Mouse (Mus musculus) midbrain, embryonic 10.5 days (tissue): Measurements from ENCODE around the gene Zfp110. TPM values are rescaled to one million over a fixed set of nuclear protein-coding genes. Genes with fewer than 3 reads are reported as not detected.
"Not testable (repeated sequence)": the region's sequence is repeated elsewhere in the genome, so short reads cannot be mapped to it uniquely, and the experiment has no call there.

Source experiments
- DNase-seq: peaks from one replicate; pipeline ENCODE4 v3.0.0-alpha.2; 2017; ENCODE audit warnings: low spot score
- H3K27ac ChIP-seq: fragments of 300-500 bp; sonication (generic); replicated peaks from 2 replicates; pipeline ENCODE4 v1.5.1; 2016; ENCODE audit warnings: mild to moderate bottlenecking
- H3K27me3 ChIP-seq: fragments of 300-500 bp; sonication (generic); 2 replicates; pipeline ENCODE4 v1.6.1; 2016; ENCODE audit warnings: low read depth, mild to moderate bottlenecking; ENCODE audit not compliant: poor library complexity, severe bottlenecking
- H3K36me3 ChIP-seq: fragments of 300-500 bp; sonication (generic); 2 replicates; pipeline ENCODE4 v1.6.1; 2016; ENCODE audit warnings: mild to moderate bottlenecking, moderate library complexity
- H3K4me1 ChIP-seq: fragments of 300-500 bp; sonication (generic); 2 replicates; pipeline ENCODE4 v1.6.1; 2016
- H3K4me3 ChIP-seq: fragments of 300-500 bp; sonication (generic); 2 replicates; pipeline ENCODE4 v1.5.1; 2016; ENCODE audit warnings: mild to moderate bottlenecking, moderate library complexity
- H3K9me3 ChIP-seq: fragments of 300-500 bp; sonication (generic); replicated peaks from 2 replicates; pipeline ENCODE4 v1.6.1; 2016; ENCODE audit warnings: mild to moderate bottlenecking
- WGBS: fragments of 180-500 bp; shearing (Covaris S2); methylation state at CpG from one replicate; pipeline ENCODE4 v1.1.7; 2016; 5-methylcytosine and 5-hydroxymethylcytosine counted together
- polyA plus RNA-seq: library from polyadenylated mRNA; unstranded; fragments of >200 nt; fragmentation: Nextera tagmentation; extraction: Ambion mirVana; gene quantifications from 2 replicates; pipeline ENCODE4 v1.2.1, GENCODE M21; 2016

Zfp110 gene
- polyA plus RNA-seq, 1 experiment from 2014 or later: 28.3 TPM

GRCm38 (mm10) chr7:12835779-12836178 lies 1.2 kb downstream of the Zfp110 start:
- H3K36me3 ChIP-seq: peaks cover 50% of the 10 kb centered on the region
- no peaks in the 10 kb centered on the region for H3K27me3 ChIP-seq
- no peak for DNase-seq
- 93% methylated on average over 4 of the region's 4 CpGs for WGBS
- peaks cover 65% of the 10 kb centered on the region for H3K9me3 ChIP-seq
- H3K4me3 ChIP-seq: peak overlapping the region; percentile 64
- H3K4me1 ChIP-seq: 0 out of 2 replicates have a peak, but pooled peaks cover 4% of the 10 kb centered on the region
- H3K27ac ChIP-seq: no peak overlapping the region

GRCm38 (mm10) chr7:12874301-12874700 lies 39.7 kb downstream of the Zfp110 start:
- no peaks in the 10 kb centered on the region for H3K27me3 ChIP-seq
- H3K9me3 ChIP-seq: peaks cover 3% of the 10 kb centered on the region
- WGBS: 32% methylated on average over 3 of the region's 3 CpGs
- DNase-seq: no peak
- no peaks in the 10 kb centered on the region for H3K36me3 ChIP-seq
- H3K4me1 ChIP-seq: no peaks in the 10 kb centered on the region
- H3K27ac ChIP-seq: no peak overlapping the region
- H3K4me3 ChIP-seq: no peak overlapping the region

GRCm38 (mm10) chr7:12880036-12880435 lies 45.5 kb downstream of the Zfp110 start:
- Histone ChIP-seq H3K4me3 (0 out of 2 replicates have a peak overlapping the region, but pooled peaks have one; percentile 83), H3K27me3 (no peaks in the 10 kb centered on the region)

GRCm38 (mm10) chr7:12880497-12880896 lies 45.9 kb downstream of the Zfp110 start:
- Histone ChIP-seq H3K4me1 (peaks cover 14% of the 10 kb centered on the region), H3K4me3 (peak overlapping the region; percentile 83), H3K27ac (peak overlapping the region; percentile 92), H3K36me3 (peaks cover 17% of the 10 kb centered on the region)
- 47% methylated on average over 8 of the region's 8 CpGs for WGBS
- DNase-seq, H3K27me3 ChIP-seq, H3K9me3 ChIP-seq: not testable (repeated sequence)

More at GRCm38 (mm10) chr7:12880036-12880435, 45.5 kb downstream of the Zfp110 start:
- no peaks in the 10 kb centered on the region for H3K9me3 ChIP-seq
- H3K36me3 ChIP-seq: peaks cover 13% of the 10 kb centered on the region
- no peak overlapping the region for H3K27ac ChIP-seq
- H3K4me1 ChIP-seq: peaks cover 14% of the 10 kb centered on the region
- no peak for DNase-seq

- Histone ChIP-seq H3K36me3 (peaks cover 23% of the 10 kb centered on the region), H3K27me3 (no peaks in the 10 kb centered on the region), H3K4me1 (peaks cover 14% of the 10 kb centered on the region), H3K27ac (peak within 1 kb of the TSS; percentile 92), H3K4me3 (peak within 1 kb of the TSS; percentile 83), H3K9me3 (no peaks in the 10 kb centered on the region)
- DNase-seq: peak; percentile 95
- WGBS: 2% methylated on average over 35 of the region's 35 CpGs
Measured at GRCm38 (mm10) chr7:12880911-12881660, 46.5 kb downstream of the Zfp110 start, which contains the start of gene Zfp128. Gene Zfp128, plus strand, starts transcription at chr7:12881177.

GRCm38 (mm10) chr7:12886563-12887266 lies 52.2 kb downstream of the Zfp110 start:
- peaks cover 9% of the 10 kb centered on the region for H3K4me1 ChIP-seq
- 91% methylated on average over 12 of the region's 12 CpGs for WGBS

GRCm38 (mm10) chr7:12887585-12887984 lies 53.0 kb downstream of the Zfp110 start:
- H3K36me3 ChIP-seq: peaks cover 86% of the 10 kb centered on the region

More at GRCm38 (mm10) chr7:12886563-12887266, 52.2 kb downstream of the Zfp110 start:
- Histone ChIP-seq H3K27me3 (no peaks in the 10 kb centered on the region), H3K36me3 (peaks cover 77% of the 10 kb centered on the region), H3K4me3 (no peak overlapping the region), H3K27ac (no peak overlapping the region), H3K9me3 (no peaks in the 10 kb centered on the region)
- DNase-seq: no peak

GRCm38 (mm10) chr7:12890928-12891327 lies 56.4 kb downstream of the Zfp110 start:
- H3K4me1 ChIP-seq: no peaks in the 10 kb centered on the region
- H3K27me3 ChIP-seq: no peaks in the 10 kb centered on the region
- H3K36me3 ChIP-seq: peaks cover 64% of the 10 kb centered on the region
- no peak overlapping the region for H3K4me3 ChIP-seq
- no peaks in the 10 kb centered on the region for H3K9me3 ChIP-seq
- DNase-seq: no peak
- H3K27ac ChIP-seq: no peak overlapping the region
- 92% methylated on average over 14 of the region's 14 CpGs for WGBS

More at GRCm38 (mm10) chr7:12887585-12887984, 53.0 kb downstream of the Zfp110 start:
- no peaks in the 10 kb centered on the region for H3K27me3 ChIP-seq
- no peak overlapping the region for H3K27ac ChIP-seq
- DNase-seq: no peak
- no peaks in the 10 kb centered on the region for H3K9me3 ChIP-seq
- no peak overlapping the region for H3K4me3 ChIP-seq
- 94% methylated on average over 5 of the region's 5 CpGs for WGBS
- peaks cover under 1% of the 10 kb centered on the region; the same call in 1 of the 2 replicates for H3K4me1 ChIP-seq

- H3K4me1 ChIP-seq: no peaks in the 10 kb centered on the region
- peaks cover 60% of the 10 kb centered on the region for H3K36me3 ChIP-seq
- no peak overlapping the region for H3K27ac ChIP-seq
- WGBS: 80% methylated on average over 1 of the region's 1 CpGs
- no peaks in the 10 kb centered on the region for H3K27me3 ChIP-seq
- DNase-seq: no peak
- H3K9me3 ChIP-seq: no peaks in the 10 kb centered on the region
- no peak overlapping the region for H3K4me3 ChIP-seq
Measured at GRCm38 (mm10) chr7:12891334-12891733, 56.8 kb downstream of the Zfp110 start.

- H3K4me3 ChIP-seq: peak within 1 kb of the TSS; percentile 68
- no peaks in the 10 kb centered on the region for H3K27me3 ChIP-seq
- peak within 1 kb of the TSS; percentile 84 for H3K27ac ChIP-seq
- DNase-seq: peak; percentile 92
- WGBS: 7% methylated on average over 36 of the region's 36 CpGs
- peaks cover 7% of the 10 kb centered on the region for H3K4me1 ChIP-seq
- H3K36me3 ChIP-seq: peaks cover 19% of the 10 kb centered on the region
- no peaks in the 10 kb centered on the region for H3K9me3 ChIP-seq
Measured at GRCm38 (mm10) chr7:12897655-12898410, 63.3 kb downstream of the Zfp110 start, which contains the start of gene Zscan22. Gene Zscan22, plus strand, starts transcription at chr7:12897815.
